Mouse (Mus musculus): ENCODE data around the gene Tanc1.

- TF ChIP-seq GATA1 (IDR thresholded peaks at IDR 0.05; ENCODE audit: low read length) (no peak), TAL1 (IDR thresholded peaks at IDR 0.05; ENCODE audit: low read length) (no peak)
These were observed 68.9 kb downstream of the Tanc1 start for GRCm38 (mm10) chr2:59680736-59681135.
